Mouse (Mus musculus) right cerebral cortex, postnatal 10 days (tissue): Measurements from ENCODE around the gene Rap1a.
"Not testable (repeated sequence)": the region's sequence is repeated elsewhere in the genome, so short reads cannot be mapped to it uniquely, and the experiment has no call there.

ENCODE experiments used
- DNase-seq, 2 experiments: peaks; one replicate each; pipeline ENCODE4 v3.0.0; 2021; ENCODE audit warnings: low spot score in 2 of 2

Rap1a gene

GRCm38 (mm10) chr3:105716353-105717000 is 84.7 kb downstream of the Rap1a start:
- DNase-seq: peak in 1 of 2 experiments; percentile 55

GRCm38 (mm10) chr3:105714820-105715167 is 86.3 kb downstream of the Rap1a start:
- DNase-seq: no peak

- no peak for DNase-seq
Observed at GRCm38 (mm10) chr3:105714091-105714819, 86.9 kb downstream of the Rap1a start.

GRCm38 (mm10) chr3:105712827-105713226 is 88.3 kb downstream of the Rap1a start:
- DNase-seq: no peak

- DNase-seq: peak in 1 of 2 experiments; percentile 40
Observed at GRCm38 (mm10) chr3:105711741-105712140, 89.4 kb downstream of the Rap1a start.

- peak; percentile 84 to 86 for DNase-seq
Observed at GRCm38 (mm10) chr3:105710246-105710645, 90.9 kb downstream of the Rap1a start.

- no peak for DNase-seq
Observed at GRCm38 (mm10) chr3:105707590-105707989, 93.5 kb downstream of the Rap1a start.

- peak; percentile 68 to 74 for DNase-seq
Observed at GRCm38 (mm10) chr3:105706366-105707020, 94.6 kb downstream of the Rap1a start.

- no peak for DNase-seq
Observed at GRCm38 (mm10) chr3:105705561-105705960, 95.6 kb downstream of the Rap1a start.

GRCm38 (mm10) chr3:105705061-105705549 is 96.0 kb downstream of the Rap1a start:
- peak; percentile 91 for DNase-seq

- DNase-seq: peak; percentile 92
Observed at GRCm38 (mm10) chr3:105704031-105705008, 96.8 kb downstream of the Rap1a start, which contains the start of gene Inka2. Gene Inka2, plus strand, starts transcription at chr3:105704599.

- DNase-seq: peak in 1 of 2 experiments; percentile 23
Observed at GRCm38 (mm10) chr3:105703571-105703970, 97.6 kb downstream of the Rap1a start.

- DNase-seq: no peak
Observed at GRCm38 (mm10) chr3:105701399-105701798, 99.7 kb downstream of the Rap1a start.

- not testable (repeated sequence) for DNase-seq
Observed at GRCm38 (mm10) chr3:105700786-105701185, 100.3 kb downstream of the Rap1a start.

GRCm38 (mm10) chr3:105699241-105699933 is 101.7 kb downstream of the Rap1a start:
- DNase-seq: peak in 1 of 2 experiments; percentile 15

- DNase-seq: peak in 1 of 2 experiments; percentile 4
Observed at GRCm38 (mm10) chr3:105698311-105698710, 102.8 kb downstream of the Rap1a start.

- DNase-seq: no peak
Observed at GRCm38 (mm10) chr3:105697148-105697441, 104.0 kb downstream of the Rap1a start.

- peak in 1 of 2 experiments; percentile 20 for DNase-seq
Observed at GRCm38 (mm10) chr3:105696387-105697147, 104.6 kb downstream of the Rap1a start.

- peak; percentile 40 to 53 for DNase-seq
Observed at GRCm38 (mm10) chr3:105695476-105696386, 105.4 kb downstream of the Rap1a start.
